Mouse (Mus musculus) midbrain, embryonic 15.5 days (tissue): ENCODE results near the gene Rps6kc1. TPM values are rescaled to one million over a fixed set of nuclear protein-coding genes. Genes with fewer than 3 reads are reported as not detected.

Experiments
- ATAC-seq: fragments of 200-750 bp; cut with Nextera tagmentation; replicated peaks from 2 replicates; pipeline ENCODE4 v1.8.0; 2017; ENCODE audit warnings: moderate TSS enrichment
- H3K27ac ChIP-seq: fragments of 300-500 bp; sonication (generic); 2 replicates; pipeline ENCODE4 v1.5.1; 2015; ENCODE audit warnings: mild to moderate bottlenecking, inconsistent platforms
- H3K27me3 ChIP-seq: fragments of 300-500 bp; sonication (generic); replicated peaks from 2 replicates; pipeline ENCODE4 v1.6.1; 2015; ENCODE audit warnings: inconsistent platforms
- H3K36me3 ChIP-seq: fragments of 300-500 bp; sonication (generic); replicated peaks from 2 replicates; pipeline ENCODE4 v1.6.1; 2015; ENCODE audit warnings: inconsistent platforms
- H3K4me1 ChIP-seq: fragments of 300-500 bp; sonication (generic); 2 replicates; pipeline ENCODE4 v1.6.1; 2015; ENCODE audit warnings: inconsistent platforms
- H3K4me2 ChIP-seq: fragments of 300-500 bp; sonication (generic); 2 replicates; pipeline ENCODE4 v1.6.1; 2015; ENCODE audit warnings: inconsistent platforms, mild to moderate bottlenecking, moderate library complexity
- H3K4me3 ChIP-seq: fragments of 300-500 bp; sonication (generic); 2 replicates; pipeline ENCODE4 v1.5.1; 2015; ENCODE audit warnings: mild to moderate bottlenecking, inconsistent platforms
- H3K9ac ChIP-seq: fragments of 300-500 bp; sonication (generic); 2 replicates; pipeline ENCODE4 v1.6.1; 2015; ENCODE audit warnings: mild to moderate bottlenecking, inconsistent platforms
- H3K9me3 ChIP-seq: fragments of 300-500 bp; sonication (generic); 2 replicates; pipeline ENCODE4 v1.6.1; 2016; ENCODE audit warnings: inconsistent platforms
- WGBS: fragments of 180-500 bp; shearing (Covaris S2); methylation state at CpG from one replicate; pipeline ENCODE4 v1.1.7; 2015; ENCODE audit warnings: mixed read lengths; 5-methylcytosine and 5-hydroxymethylcytosine counted together
- polyA plus RNA-seq: library from polyadenylated mRNA; unstranded; fragments of >200 nt; fragmentation: Nextera tagmentation; extraction: Ambion mirVana; gene quantifications from 2 replicates; pipeline ENCODE4 v1.2.1, GENCODE M21; 2015

Gene Rps6kc1
- polyA plus RNA-seq, 1 experiment from 2014 or later, result 36.9 TPM

GRCm38 (mm10) chr1:190893559-190894167 is 17.9 kb downstream of the Rps6kc1 start:
- Histone ChIP-seq H3K27ac (no peak overlapping the region), H3K27me3 (no peaks in the 10 kb centered on the region), H3K4me2 (no peak overlapping the region), H3K36me3 (peaks cover 25% of the 10 kb centered on the region; the same call in 1 of the 2 replicates), H3K9me3 (no peaks in the 10 kb centered on the region), H3K4me3 (no peak overlapping the region), H3K4me1 (no peaks in the 10 kb centered on the region), H3K9ac (no peak overlapping the region)
- ATAC-seq, result no peak
- 85% methylated on average over 6 of the region's 6 CpGs for WGBS

GRCm38 (mm10) chr1:190888646-190889045 is 22.9 kb downstream of the Rps6kc1 start:
- Histone ChIP-seq H3K4me1 (no peaks in the 10 kb centered on the region), H3K4me3 (no peak overlapping the region), H3K27me3 (no peaks in the 10 kb centered on the region), H3K36me3 (peaks cover 20% of the 10 kb centered on the region; the same call in 1 of the 2 replicates), H3K4me2 (no peak overlapping the region), H3K9ac (no peak overlapping the region), H3K27ac (no peak overlapping the region), H3K9me3 (no peaks in the 10 kb centered on the region)
- WGBS, result 91% methylated on average over 16 of the region's 16 CpGs
- ATAC-seq, result no peak

- Histone ChIP-seq H3K36me3 (peaks cover 20% of the 10 kb centered on the region; the same call in 1 of the 2 replicates), H3K9me3 (no peaks in the 10 kb centered on the region), H3K4me3 (no peak overlapping the region), H3K27me3 (no peaks in the 10 kb centered on the region), H3K9ac (no peak overlapping the region), H3K4me2 (no peak overlapping the region), H3K27ac (no peak overlapping the region), H3K4me1 (no peaks in the 10 kb centered on the region)
- 92% methylated on average over 2 of the region's 2 CpGs for WGBS
- no peak for ATAC-seq
Measured at GRCm38 (mm10) chr1:190888031-190888430, 23.5 kb downstream of the Rps6kc1 start.

GRCm38 (mm10) chr1:190886014-190886413 is 25.6 kb downstream of the Rps6kc1 start:
- Histone ChIP-seq H3K9ac (no peak overlapping the region), H3K27me3 (no peaks in the 10 kb centered on the region), H3K4me3 (no peak overlapping the region), H3K27ac (no peak overlapping the region), H3K9me3 (no peaks in the 10 kb centered on the region), H3K4me2 (no peak overlapping the region), H3K36me3 (peaks cover 15% of the 10 kb centered on the region; the same call in 1 of the 2 replicates), H3K4me1 (no peaks in the 10 kb centered on the region)
- WGBS, result 86% methylated on average over 4 of the region's 4 CpGs
- no peak for ATAC-seq

- Histone ChIP-seq H3K27me3 (no peaks in the 10 kb centered on the region), H3K27ac (no peak overlapping the region), H3K9me3 (no peaks in the 10 kb centered on the region), H3K4me2 (no peak overlapping the region), H3K4me1 (no peaks in the 10 kb centered on the region), H3K9ac (no peak overlapping the region), H3K4me3 (no peak overlapping the region), H3K36me3 (0 out of 2 replicates have a peak, but pooled peaks cover 7% of the 10 kb centered on the region)
- 3% methylated on average over 2 of the region's 2 CpGs for WGBS
- ATAC-seq, result 0 out of 2 replicates have a peak, but pooled peaks have one; percentile 48
Measured at GRCm38 (mm10) chr1:190881422-190881821, 30.1 kb downstream of the Rps6kc1 start.

- WGBS, result 82% methylated on average over 6 of the region's 6 CpGs
- H3K4me3 ChIP-seq, result no peak overlapping the region
- no peaks in the 10 kb centered on the region for H3K9me3 ChIP-seq
- H3K27me3 ChIP-seq, result no peaks in the 10 kb centered on the region
- H3K36me3 ChIP-seq, result 0 out of 2 replicates have a peak, but pooled peaks cover 4% of the 10 kb centered on the region
- H3K27ac ChIP-seq, result no peak overlapping the region
- ATAC-seq, result no peak
- no peak overlapping the region for H3K9ac ChIP-seq
- no peak overlapping the region for H3K4me2 ChIP-seq
- no peaks in the 10 kb centered on the region for H3K4me1 ChIP-seq
Measured at GRCm38 (mm10) chr1:190880638-190881037, 30.9 kb downstream of the Rps6kc1 start.

- H3K36me3 ChIP-seq, result no peaks in the 10 kb centered on the region
- no peak overlapping the region for H3K4me2 ChIP-seq
- 95% methylated on average over 6 of the region's 6 CpGs for WGBS
- H3K9me3 ChIP-seq, result no peaks in the 10 kb centered on the region
- H3K4me1 ChIP-seq, result no peaks in the 10 kb centered on the region
- ATAC-seq, result no peak
- H3K9ac ChIP-seq, result no peak overlapping the region
- no peak overlapping the region for H3K4me3 ChIP-seq
- H3K27me3 ChIP-seq, result no peaks in the 10 kb centered on the region
- no peak overlapping the region for H3K27ac ChIP-seq
Measured at GRCm38 (mm10) chr1:190875751-190876150, 35.8 kb downstream of the Rps6kc1 start.

- no peaks in the 10 kb centered on the region for H3K9me3 ChIP-seq
- no peaks in the 10 kb centered on the region for H3K4me1 ChIP-seq
- H3K9ac ChIP-seq, result no peak overlapping the region
- ATAC-seq, result no peak
- no peaks in the 10 kb centered on the region for H3K36me3 ChIP-seq
- H3K27ac ChIP-seq, result no peak overlapping the region
- no peaks in the 10 kb centered on the region for H3K27me3 ChIP-seq
- no peak overlapping the region for H3K4me2 ChIP-seq
- no peak overlapping the region for H3K4me3 ChIP-seq
- 86% methylated on average over 4 of the region's 4 CpGs for WGBS
Measured at GRCm38 (mm10) chr1:190875089-190875488, 36.5 kb downstream of the Rps6kc1 start.

- 95% methylated on average over 12 of the region's 12 CpGs for WGBS
- Histone ChIP-seq H3K9ac (no peak overlapping the region), H3K4me2 (no peak overlapping the region), H3K9me3 (no peaks in the 10 kb centered on the region), H3K27me3 (no peaks in the 10 kb centered on the region), H3K36me3 (peaks cover 3% of the 10 kb centered on the region; the same call in 1 of the 2 replicates), H3K27ac (no peak overlapping the region), H3K4me1 (no peaks in the 10 kb centered on the region), H3K4me3 (no peak overlapping the region)
- no peak for ATAC-seq
Measured at GRCm38 (mm10) chr1:190871068-190871467, 40.5 kb downstream of the Rps6kc1 start.

GRCm38 (mm10) chr1:190869996-190870395 is 41.6 kb downstream of the Rps6kc1 start:
- Histone ChIP-seq H3K36me3 (peaks cover 3% of the 10 kb centered on the region; the same call in 1 of the 2 replicates), H3K27ac (no peak overlapping the region), H3K9ac (no peak overlapping the region), H3K9me3 (no peaks in the 10 kb centered on the region), H3K4me1 (no peaks in the 10 kb centered on the region), H3K4me3 (no peak overlapping the region), H3K4me2 (no peak overlapping the region), H3K27me3 (no peaks in the 10 kb centered on the region)
- ATAC-seq, result no peak
- WGBS, result 91% methylated on average over 4 of the region's 4 CpGs

GRCm38 (mm10) chr1:190868790-190869189 is 42.8 kb downstream of the Rps6kc1 start:
- 54% methylated on average over 3 of the region's 3 CpGs for WGBS
- H3K9ac ChIP-seq, result no peak overlapping the region
- H3K4me1 ChIP-seq, result no peaks in the 10 kb centered on the region
- no peak for ATAC-seq
- H3K4me2 ChIP-seq, result no peak overlapping the region
- H3K9me3 ChIP-seq, result no peaks in the 10 kb centered on the region
- H3K27me3 ChIP-seq, result no peaks in the 10 kb centered on the region
- no peak overlapping the region for H3K4me3 ChIP-seq
- 0 out of 2 replicates have a peak overlapping the region, but pooled peaks have one; percentile 21 for H3K27ac ChIP-seq
- H3K36me3 ChIP-seq, result peaks cover 3% of the 10 kb centered on the region; the same call in 1 of the 2 replicates

GRCm38 (mm10) chr1:190861626-190862025 is 49.9 kb downstream of the Rps6kc1 start:
- Histone ChIP-seq H3K4me2 (no peak overlapping the region), H3K9ac (no peak overlapping the region), H3K36me3 (no peaks in the 10 kb centered on the region), H3K9me3 (no peaks in the 10 kb centered on the region), H3K27me3 (no peaks in the 10 kb centered on the region), H3K4me1 (no peaks in the 10 kb centered on the region), H3K4me3 (no peak overlapping the region), H3K27ac (peak overlapping the region; percentile 9; the same call in 1 of the 2 replicates)
- no peak for ATAC-seq
- 61% methylated on average over 5 of the region's 5 CpGs for WGBS

- Histone ChIP-seq H3K4me2 (no peak overlapping the region), H3K9me3 (no peaks in the 10 kb centered on the region), H3K27ac (no peak overlapping the region), H3K4me3 (no peak overlapping the region), H3K36me3 (no peaks in the 10 kb centered on the region), H3K4me1 (no peaks in the 10 kb centered on the region), H3K9ac (no peak overlapping the region), H3K27me3 (no peaks in the 10 kb centered on the region)
- WGBS, result 69% methylated on average over 3 of the region's 3 CpGs
- ATAC-seq, result no peak
Measured at GRCm38 (mm10) chr1:190854465-190854864, 57.1 kb downstream of the Rps6kc1 start.
